Mouse (Mus musculus) neural tube, embryonic 15.5 days (tissue): ENCODE results near the gene Cnot2. TPM values are rescaled to one million over a fixed set of nuclear protein-coding genes. Genes with fewer than 3 reads are reported as not detected.
A peak's percentile ranks its signal among the peaks of the same experiment; 100 is the strongest.

Experiments
- ATAC-seq: fragments of 200-750 bp; cut with Nextera tagmentation; 2 replicates; pipeline ENCODE4 v1.8.0; 2017; ENCODE audit warnings: mild to moderate bottlenecking, moderate TSS enrichment, moderate library complexity; ENCODE audit not compliant: low FRiP score
- H3K27ac ChIP-seq: fragments of 300-500 bp; sonication (generic); replicated peaks from 2 replicates; pipeline ENCODE4 v1.5.1; 2015; ENCODE audit warnings: mild to moderate bottlenecking, inconsistent platforms
- H3K27me3 ChIP-seq: fragments of 300-500 bp; sonication (generic); replicated peaks from 2 replicates; pipeline ENCODE4 v1.6.1; 2015; ENCODE audit warnings: inconsistent platforms
- H3K36me3 ChIP-seq: fragments of 300-500 bp; sonication (generic); 2 replicates; pipeline ENCODE4 v1.6.1; 2015; ENCODE audit warnings: inconsistent platforms
- H3K4me1 ChIP-seq: fragments of 300-500 bp; sonication (generic); 2 replicates; pipeline ENCODE4 v1.6.1; 2015; ENCODE audit warnings: inconsistent platforms
- H3K4me2 ChIP-seq: fragments of 300-500 bp; sonication (generic); 2 replicates; pipeline ENCODE4 v1.6.1; 2015; ENCODE audit warnings: inconsistent platforms, mild to moderate bottlenecking, moderate library complexity
- H3K4me3 ChIP-seq: fragments of 300-500 bp; sonication (generic); replicated peaks from 2 replicates; pipeline ENCODE4 v1.5.1; 2015; ENCODE audit warnings: mild to moderate bottlenecking, inconsistent platforms
- H3K9ac ChIP-seq: fragments of 300-500 bp; sonication (generic); replicated peaks from 2 replicates; pipeline ENCODE4 v1.6.1; 2015; ENCODE audit warnings: mild to moderate bottlenecking, inconsistent platforms
- H3K9me3 ChIP-seq: fragments of 300-500 bp; sonication (generic); replicated peaks from 2 replicates; pipeline ENCODE4 v1.6.1; 2016; ENCODE audit warnings: inconsistent platforms
- WGBS: fragments of 180-500 bp; shearing (Covaris S2); methylation state at CpG from one replicate; pipeline ENCODE4 v1.1.7; 2015; ENCODE audit warnings: mixed read lengths; 5-methylcytosine and 5-hydroxymethylcytosine counted together
- polyA plus RNA-seq: library from polyadenylated mRNA; unstranded; fragments of >200 nt; fragmentation: Nextera tagmentation; extraction: Ambion mirVana; gene quantifications from 2 replicates; pipeline ENCODE4 v1.2.1, GENCODE M21; 2015

Cnot2 gene
- polyA plus RNA-seq, 1 experiment from 2014 or later = 82.9 TPM

- WGBS = under 1% methylated on average over 69 of the region's 78 CpGs
- peak overlapping the region; percentile 89 for H3K4me2 ChIP-seq
- no peaks in the 10 kb centered on the region for H3K9me3 ChIP-seq
- peak; percentile 83 for ATAC-seq
- peak overlapping the region; percentile 81 for H3K4me3 ChIP-seq
- H3K27me3 ChIP-seq = no peaks in the 10 kb centered on the region
- H3K4me1 ChIP-seq = peaks cover 36% of the 10 kb centered on the region
- peak overlapping the region; percentile 86 for H3K27ac ChIP-seq
- H3K36me3 ChIP-seq = no peaks in the 10 kb centered on the region
- H3K9ac ChIP-seq = peak overlapping the region; percentile 69
Measured at GRCm38 (mm10) chr10:116473071-116473758, 108.1 kb downstream of the Cnot2 start.

- no peaks in the 10 kb centered on the region for H3K9me3 ChIP-seq
- H3K36me3 ChIP-seq = no peaks in the 10 kb centered on the region
- ATAC-seq = no peak
- H3K27ac ChIP-seq = peak overlapping the region; percentile 86
- peak overlapping the region; percentile 89 for H3K4me2 ChIP-seq
- WGBS = 12% methylated on average over 5 of the region's 5 CpGs
- peak overlapping the region; percentile 81 for H3K4me3 ChIP-seq
- no peaks in the 10 kb centered on the region for H3K27me3 ChIP-seq
- peak overlapping the region; percentile 69 for H3K9ac ChIP-seq
- peaks cover 36% of the 10 kb centered on the region for H3K4me1 ChIP-seq
Measured at GRCm38 (mm10) chr10:116472579-116472978, 108.7 kb downstream of the Cnot2 start.

- Histone ChIP-seq H3K4me2 (peak overlapping the region; percentile 40), H3K27me3 (no peaks in the 10 kb centered on the region), H3K4me1 (peaks cover 32% of the 10 kb centered on the region), H3K36me3 (no peaks in the 10 kb centered on the region), H3K27ac (peak overlapping the region; percentile 23; the same call in 1 of the 2 replicates), H3K9ac (0 out of 2 replicates have a peak overlapping the region, but pooled peaks have one; percentile 17), H3K9me3 (no peaks in the 10 kb centered on the region), H3K4me3 (peak overlapping the region; percentile 19)
- no peak for ATAC-seq
- 69% methylated on average over 11 of the region's 11 CpGs for WGBS
Measured at GRCm38 (mm10) chr10:116470306-116470925, 110.9 kb downstream of the Cnot2 start.

GRCm38 (mm10) chr10:116468094-116468493 is 113.2 kb downstream of the Cnot2 start:
- no peaks in the 10 kb centered on the region for H3K27me3 ChIP-seq
- peaks cover 23% of the 10 kb centered on the region for H3K4me1 ChIP-seq
- no peak for ATAC-seq
- no peaks in the 10 kb centered on the region for H3K9me3 ChIP-seq
- 0 out of 2 replicates have a peak, but pooled peaks cover 2% of the 10 kb centered on the region for H3K36me3 ChIP-seq
- WGBS = 91% methylated on average over 5 of the region's 5 CpGs
- no peak overlapping the region for H3K9ac ChIP-seq
- no peak overlapping the region for H3K4me3 ChIP-seq
- H3K4me2 ChIP-seq = no peak overlapping the region
- H3K27ac ChIP-seq = no peak overlapping the region

GRCm38 (mm10) chr10:116463753-116464345 is 117.5 kb downstream of the Cnot2 start:
- ATAC-seq = no peak
- no peaks in the 10 kb centered on the region for H3K27me3 ChIP-seq
- H3K9ac ChIP-seq = no peak overlapping the region
- H3K36me3 ChIP-seq = peaks cover 3% of the 10 kb centered on the region; the same call in 1 of the 2 replicates
- H3K4me2 ChIP-seq = no peak overlapping the region
- no peak overlapping the region for H3K27ac ChIP-seq
- no peak overlapping the region for H3K4me3 ChIP-seq
- no peaks in the 10 kb centered on the region for H3K9me3 ChIP-seq
- 93% methylated on average over 12 of the region's 12 CpGs for WGBS
- no peaks in the 10 kb centered on the region for H3K4me1 ChIP-seq

- no peak overlapping the region for H3K4me2 ChIP-seq
- 84% methylated on average over 9 of the region's 9 CpGs for WGBS
- H3K4me3 ChIP-seq = no peak overlapping the region
- H3K27ac ChIP-seq = no peak overlapping the region
- no peaks in the 10 kb centered on the region for H3K27me3 ChIP-seq
- no peak overlapping the region for H3K9ac ChIP-seq
- H3K4me1 ChIP-seq = no peaks in the 10 kb centered on the region
- H3K9me3 ChIP-seq = no peaks in the 10 kb centered on the region
- ATAC-seq = no peak
- H3K36me3 ChIP-seq = peaks cover 8% of the 10 kb centered on the region; the same call in 1 of the 2 replicates
Measured at GRCm38 (mm10) chr10:116461443-116461842, 119.9 kb downstream of the Cnot2 start.

- Histone ChIP-seq H3K4me3 (no peak overlapping the region), H3K4me2 (no peak overlapping the region), H3K4me1 (no peaks in the 10 kb centered on the region), H3K9me3 (no peaks in the 10 kb centered on the region), H3K27ac (no peak overlapping the region), H3K27me3 (no peaks in the 10 kb centered on the region), H3K36me3 (peaks cover 8% of the 10 kb centered on the region; the same call in 1 of the 2 replicates), H3K9ac (no peak overlapping the region)
- 97% methylated on average over 9 of the region's 9 CpGs for WGBS
- no peak for ATAC-seq
Measured at GRCm38 (mm10) chr10:116458786-116459185, 122.5 kb downstream of the Cnot2 start.

GRCm38 (mm10) chr10:116452771-116453170 is 128.5 kb downstream of the Cnot2 start:
- 93% methylated on average over 7 of the region's 7 CpGs for WGBS

GRCm38 (mm10) chr10:116450621-116451020 is 130.7 kb downstream of the Cnot2 start:
- no peak overlapping the region for H3K27ac ChIP-seq
- H3K9ac ChIP-seq = no peak overlapping the region
- H3K9me3 ChIP-seq = no peaks in the 10 kb centered on the region
- H3K36me3 ChIP-seq = no peaks in the 10 kb centered on the region
- H3K4me2 ChIP-seq = no peak overlapping the region
- 83% methylated on average over 9 of the region's 9 CpGs for WGBS
- ATAC-seq = no peak
- no peaks in the 10 kb centered on the region for H3K27me3 ChIP-seq
- no peak overlapping the region for H3K4me3 ChIP-seq
- no peaks in the 10 kb centered on the region for H3K4me1 ChIP-seq

More at GRCm38 (mm10) chr10:116452771-116453170, 128.5 kb downstream of the Cnot2 start:
- H3K4me1 ChIP-seq = no peaks in the 10 kb centered on the region
- no peak overlapping the region for H3K27ac ChIP-seq
- H3K36me3 ChIP-seq = no peaks in the 10 kb centered on the region
- no peak overlapping the region for H3K4me2 ChIP-seq
- no peaks in the 10 kb centered on the region for H3K27me3 ChIP-seq
- no peak overlapping the region for H3K4me3 ChIP-seq
- no peak for ATAC-seq
- no peak overlapping the region for H3K9ac ChIP-seq
- H3K9me3 ChIP-seq = no peaks in the 10 kb centered on the region

- Histone ChIP-seq H3K27me3 (no peaks in the 10 kb centered on the region), H3K27ac (no peak overlapping the region), H3K9me3 (no peaks in the 10 kb centered on the region), H3K4me1 (no peaks in the 10 kb centered on the region), H3K4me3 (no peak overlapping the region), H3K4me2 (no peak overlapping the region), H3K36me3 (peaks cover 4% of the 10 kb centered on the region), H3K9ac (no peak overlapping the region)
- 98% methylated on average over 12 of the region's 12 CpGs for WGBS
- no peak for ATAC-seq
Measured at GRCm38 (mm10) chr10:116448166-116448565, 133.1 kb downstream of the Cnot2 start.

- ATAC-seq = no peak
- Histone ChIP-seq H3K4me3 (no peak overlapping the region), H3K27ac (no peak overlapping the region), H3K36me3 (peaks cover 4% of the 10 kb centered on the region), H3K4me1 (no peaks in the 10 kb centered on the region), H3K9ac (no peak overlapping the region), H3K4me2 (no peak overlapping the region), H3K9me3 (no peaks in the 10 kb centered on the region), H3K27me3 (no peaks in the 10 kb centered on the region)
- WGBS = 94% methylated on average over 9 of the region's 9 CpGs
Measured at GRCm38 (mm10) chr10:116447176-116447575, 134.1 kb downstream of the Cnot2 start.

- peaks cover 4% of the 10 kb centered on the region for H3K36me3 ChIP-seq
- no peak overlapping the region for H3K27ac ChIP-seq
- no peaks in the 10 kb centered on the region for H3K4me1 ChIP-seq
- no peaks in the 10 kb centered on the region for H3K9me3 ChIP-seq
- 88% methylated on average over 12 of the region's 12 CpGs for WGBS
- ATAC-seq = no peak
- H3K4me3 ChIP-seq = no peak overlapping the region
- no peaks in the 10 kb centered on the region for H3K27me3 ChIP-seq
- H3K9ac ChIP-seq = no peak overlapping the region
- H3K4me2 ChIP-seq = no peak overlapping the region
Measured at GRCm38 (mm10) chr10:116446040-116446439, 135.3 kb downstream of the Cnot2 start.
